Mouse (Mus musculus) ES-Bruce4 (cell line): ENCODE results near the gene Kirrel3. TPM values are rescaled to one million over a fixed set of nuclear protein-coding genes. Genes with fewer than 3 reads are reported as not detected.

Experiments
- H3K27ac ChIP-seq: 2 replicates; pipeline ENCODE4 v1.5.1; 2012; ENCODE audit warnings: low read length, inconsistent platforms; ENCODE audit not compliant: insufficient read depth
- H3K27me3 ChIP-seq: 2 replicates; pipeline ENCODE4 v1.6.1; 2012; ENCODE audit warnings: mild to moderate bottlenecking, low read length, inconsistent platforms; ENCODE audit not compliant: control insufficient read depth, poor library complexity, insufficient read depth, severe bottlenecking
- H3K36me3 ChIP-seq: 2 replicates; pipeline ENCODE4 v1.6.1; 2012; ENCODE audit warnings: inconsistent platforms, mild to moderate bottlenecking, low read length, moderate library complexity; ENCODE audit not compliant: control insufficient read depth, poor library complexity, insufficient read depth, severe bottlenecking
- H3K4me1 ChIP-seq: one replicate; pipeline ENCODE4 v1.8.1; 2011; ENCODE audit warnings: low read length; ENCODE audit not compliant: control insufficient read depth, insufficient read depth
- H3K4me3 ChIP-seq: 2 replicates; pipeline ENCODE4 v1.5.1; 2011; ENCODE audit warnings: low read depth, mild to moderate bottlenecking, low read length
- H3K9ac ChIP-seq: 2 replicates; pipeline ENCODE4 v1.6.1; 2012; ENCODE audit warnings: low read depth, mild to moderate bottlenecking, inconsistent platforms; ENCODE audit not compliant: poor library complexity, severe bottlenecking
- H3K9me3 ChIP-seq: replicated peaks from 2 replicates; pipeline ENCODE4 v1.6.1; 2012; ENCODE audit warnings: mild to moderate bottlenecking, low read length, inconsistent platforms; ENCODE audit not compliant: control insufficient read depth, poor library complexity, insufficient read depth, severe bottlenecking
- CTCF ChIP-seq: IDR thresholded peaks from one replicate; pipeline ENCODE4 v1.8.1; 2011; ENCODE audit warnings: low read depth, low read length
- EP300 ChIP-seq: IDR thresholded peaks from 2 replicates; pipeline ENCODE4 v1.6.1; 2011; ENCODE audit warnings: low read depth, low read length; ENCODE audit not compliant: insufficient read depth
- POLR2A ChIP-seq: IDR thresholded peaks from one replicate; pipeline ENCODE4 v1.8.1; 2011; ENCODE audit warnings: low read length; ENCODE audit not compliant: insufficient read depth
- polyA plus RNA-seq: library from polyadenylated mRNA; stranded (reverse); fragments of >200 nt; gene quantifications from 2 replicates; pipeline ENCODE4 v1.2.4, GENCODE M21; 2011; ENCODE audit warnings: low read depth; ENCODE audit not compliant: missing spikeins, insufficient read depth, insufficient read length

Kirrel3 gene
- polyA plus RNA-seq, 1 experiment = 0.52 TPM

DNA sequence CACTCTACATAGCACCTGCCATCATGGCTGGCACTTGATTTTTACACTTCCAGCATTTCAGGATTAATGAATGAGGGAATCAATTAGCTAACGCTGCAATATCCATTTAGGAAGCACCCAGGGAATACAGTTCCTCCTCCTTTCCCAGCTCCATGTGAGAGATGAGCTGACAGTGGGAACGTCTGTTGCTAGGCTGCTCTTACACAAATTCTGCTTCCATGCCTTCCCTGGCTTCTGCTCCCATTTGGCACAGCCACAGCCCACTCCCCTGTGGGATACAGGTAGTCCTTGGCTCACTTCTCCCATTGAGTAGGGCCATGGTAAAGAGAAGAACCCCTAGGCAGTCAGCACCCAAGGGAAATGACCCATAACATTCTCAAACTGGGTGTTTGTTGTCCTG is 185.2 kb downstream of the Kirrel3 start:
- Histone ChIP-seq H3K9ac (no peak overlapping the region), H3K9me3 (no peaks in the 10 kb centered on the region), H3K27ac (no peak overlapping the region), H3K4me1 (no peaks in the 10 kb centered on the region), H3K4me3 (no peak overlapping the region), H3K27me3 (no peaks in the 10 kb centered on the region), H3K36me3 (no peaks in the 10 kb centered on the region)
- no peak for TF ChIP-seq POLR2A
- TF ChIP-seq CTCF = no peak
- no peak for TF ChIP-seq EP300

DNA sequence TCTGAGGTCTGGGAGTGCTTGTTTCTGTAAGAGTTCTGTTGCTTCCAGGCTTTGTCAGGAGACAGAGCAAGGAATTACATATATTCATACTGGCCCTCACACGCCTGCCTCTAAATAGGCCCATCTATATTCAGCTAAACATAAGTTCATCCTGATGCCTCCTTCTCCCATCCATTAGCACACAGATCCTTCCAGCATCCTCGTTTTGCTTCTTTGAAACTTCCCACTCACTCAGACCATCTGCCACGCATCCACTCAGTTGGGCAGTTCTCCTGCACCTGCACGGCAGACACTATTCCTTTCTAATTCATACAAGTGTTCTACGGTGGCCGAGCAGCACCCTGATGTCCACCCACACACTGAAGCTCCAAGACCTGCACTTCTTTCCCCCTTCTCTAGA is 201.1 kb downstream of the Kirrel3 start:
- H3K4me3 ChIP-seq = no peak overlapping the region
- H3K9ac ChIP-seq = no peak overlapping the region
- no peaks in the 10 kb centered on the region for H3K36me3 ChIP-seq
- H3K4me1 ChIP-seq = no peaks in the 10 kb centered on the region
- H3K9me3 ChIP-seq = no peaks in the 10 kb centered on the region
- TF ChIP-seq EP300 = no peak
- no peak for TF ChIP-seq POLR2A
- no peak for TF ChIP-seq CTCF
- no peak overlapping the region for H3K27ac ChIP-seq
- H3K27me3 ChIP-seq = no peaks in the 10 kb centered on the region

DNA sequence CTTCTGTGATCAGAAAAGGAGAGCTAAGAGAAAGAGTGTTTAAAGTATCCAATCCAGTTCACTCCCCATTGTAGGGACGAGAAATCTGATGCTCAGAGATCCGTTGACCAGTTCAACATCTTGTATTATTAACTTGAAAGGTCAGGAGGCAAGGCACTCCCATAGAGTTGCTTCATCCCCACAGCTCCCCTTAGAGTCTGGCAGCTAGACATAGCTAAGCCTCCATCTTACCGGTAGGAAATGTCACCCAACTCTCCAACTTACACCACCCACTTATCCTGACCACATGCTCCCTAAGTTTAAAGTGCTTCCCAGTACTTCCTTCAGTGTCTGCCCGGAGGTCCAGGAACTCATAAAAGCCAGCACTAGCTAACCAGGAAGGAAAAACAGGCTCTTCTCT is 202.7 kb downstream of the Kirrel3 start:
- TF ChIP-seq EP300 = no peak
- TF ChIP-seq POLR2A = no peak
- no peak for TF ChIP-seq CTCF
- Histone ChIP-seq H3K4me3 (no peak overlapping the region), H3K9me3 (no peaks in the 10 kb centered on the region), H3K27me3 (no peaks in the 10 kb centered on the region), H3K9ac (no peak overlapping the region), H3K27ac (no peak overlapping the region), H3K4me1 (no peaks in the 10 kb centered on the region), H3K36me3 (no peaks in the 10 kb centered on the region)

DNA sequence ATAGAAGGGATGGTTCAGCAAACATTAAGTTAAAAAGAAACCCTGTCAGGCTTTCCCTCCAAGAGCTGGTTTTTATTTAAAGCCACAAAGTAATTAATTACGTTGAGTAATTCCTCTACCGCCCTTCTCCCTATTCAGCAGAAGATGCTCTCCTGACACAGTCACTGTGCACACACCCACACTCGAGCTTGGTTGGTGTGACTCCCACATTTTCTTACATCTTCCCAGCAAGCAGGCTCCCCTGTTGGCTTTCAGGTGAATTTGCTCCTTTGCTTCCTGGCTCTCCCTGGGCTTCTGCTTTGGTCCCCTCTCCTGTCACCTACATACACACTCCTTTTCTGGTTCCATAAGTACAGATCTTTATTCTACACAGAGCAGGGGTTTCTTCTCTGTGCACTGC is 203.7 kb downstream of the Kirrel3 start:
- H3K27me3 ChIP-seq = no peaks in the 10 kb centered on the region
- no peak overlapping the region for H3K27ac ChIP-seq
- H3K4me1 ChIP-seq = no peaks in the 10 kb centered on the region
- H3K36me3 ChIP-seq = no peaks in the 10 kb centered on the region
- H3K9ac ChIP-seq = no peak overlapping the region
- H3K9me3 ChIP-seq = no peaks in the 10 kb centered on the region
- TF ChIP-seq POLR2A = no peak
- no peak for TF ChIP-seq CTCF
- H3K4me3 ChIP-seq = no peak overlapping the region

DNA sequence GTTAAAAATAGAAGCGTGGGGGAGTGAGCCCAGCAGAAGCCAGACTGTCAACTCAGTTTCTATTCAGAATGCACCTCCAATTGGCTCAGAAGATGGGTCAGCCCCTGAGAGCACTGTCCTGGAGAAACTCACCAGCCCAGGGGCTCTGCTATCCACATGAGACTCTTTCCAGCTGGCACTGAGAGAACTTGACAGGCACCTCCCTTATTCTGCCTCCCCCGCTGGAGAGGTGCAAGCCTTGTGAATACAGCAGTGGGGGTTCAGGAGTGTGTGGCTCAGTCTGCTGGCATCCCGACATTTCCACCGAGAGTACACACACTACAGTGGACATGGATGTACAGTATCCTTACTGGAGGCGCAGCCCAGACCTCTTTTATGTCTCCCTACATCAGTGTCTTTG is 210.0 kb downstream of the Kirrel3 start:
- no peak overlapping the region for H3K4me3 ChIP-seq
- no peaks in the 10 kb centered on the region for H3K27me3 ChIP-seq
- H3K9me3 ChIP-seq = no peaks in the 10 kb centered on the region
- no peaks in the 10 kb centered on the region for H3K4me1 ChIP-seq
- H3K36me3 ChIP-seq = no peaks in the 10 kb centered on the region
- H3K9ac ChIP-seq = no peak overlapping the region
- TF ChIP-seq EP300 = no peak
- TF ChIP-seq POLR2A = no peak
- no peak for TF ChIP-seq CTCF
- no peak overlapping the region for H3K27ac ChIP-seq

DNA sequence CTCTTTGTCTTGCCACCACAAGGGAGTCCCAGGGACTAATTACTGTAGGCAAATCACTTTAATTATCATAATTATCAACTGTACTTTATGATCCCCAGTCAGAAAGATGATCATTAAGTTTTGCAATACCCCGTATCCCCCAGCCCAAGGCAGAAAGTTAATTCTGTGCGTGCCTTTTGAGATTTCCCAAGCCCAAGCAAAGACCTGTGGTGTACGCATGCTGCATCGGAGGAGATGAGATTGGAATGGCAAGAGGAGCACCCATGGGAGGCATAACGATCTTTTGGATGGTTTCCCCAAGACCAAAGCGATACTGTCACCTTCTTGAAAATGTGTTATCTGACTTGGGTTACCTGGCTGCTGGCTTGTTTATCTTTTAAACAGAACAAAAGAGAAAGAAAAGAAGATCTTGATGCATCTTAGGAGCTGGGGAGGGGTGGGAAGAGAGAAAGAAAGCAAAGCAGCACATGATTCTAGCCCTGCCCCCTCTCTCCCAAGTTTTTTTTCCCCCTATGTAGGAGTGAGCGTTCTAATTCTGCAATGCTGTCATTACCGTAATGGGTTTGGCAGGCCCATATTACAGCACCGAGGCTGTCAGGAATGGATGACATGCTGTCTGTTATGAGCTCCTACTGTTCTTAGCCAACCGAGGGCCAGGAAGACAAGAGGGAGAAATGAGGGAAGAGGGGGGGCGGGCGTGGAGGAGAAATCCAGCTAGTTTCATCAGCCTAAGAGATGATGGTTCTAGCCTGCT is 218.0 kb downstream of the Kirrel3 start:
- Histone ChIP-seq H3K27ac (no peak overlapping the region), H3K36me3 (no peaks in the 10 kb centered on the region), H3K9me3 (peaks cover 3% of the 10 kb centered on the region; the same call in 1 of the 2 replicates), H3K27me3 (no peaks in the 10 kb centered on the region), H3K9ac (no peak overlapping the region), H3K4me1 (no peaks in the 10 kb centered on the region), H3K4me3 (no peak overlapping the region)
- TF ChIP-seq CTCF (no peak), EP300 (no peak), POLR2A (no peak)
